Mouse (Mus musculus) A20 (cell line): ENCODE results near the gene 3110040M04Rik.
"Not testable (repeated sequence)": the region's sequence is repeated elsewhere in the genome, so short reads cannot be mapped to it uniquely, and the experiment has no call there.

Experiments
- DNase-seq: peaks from one replicate; pipeline ENCODE4 v3.0.0-alpha.2; 2011; ENCODE audit warnings: low read depth, low spot score

The 3110040M04Rik gene

GRCm38 (mm10) chr1:151192075-151192474 is 11.8 kb upstream of the 3110040M04Rik start, which contains the start of gene Gm8947:
TSS of gene Gm8947 (plus strand) at chr1:151192376.
- not testable (repeated sequence) for DNase-seq

DNA sequence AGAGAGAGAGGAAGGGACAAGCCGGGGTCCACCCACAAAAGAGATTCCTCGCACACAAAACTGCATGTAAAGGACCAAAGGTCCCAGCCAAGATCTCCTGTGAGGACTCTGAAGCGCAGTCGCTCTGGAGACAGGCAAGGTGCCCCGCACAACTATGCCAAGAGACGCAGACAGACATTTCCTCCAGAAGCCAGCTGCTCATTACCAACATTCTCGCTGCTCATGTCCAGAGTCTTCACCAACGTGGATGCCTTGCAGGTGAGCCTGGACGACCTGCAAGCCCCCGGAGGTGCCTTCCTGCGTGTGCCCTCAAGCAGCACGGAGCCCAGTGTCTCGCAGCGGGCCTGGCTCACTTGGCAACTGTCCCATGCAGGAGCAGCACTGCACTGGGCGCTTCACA is 11.2 kb upstream of the 3110040M04Rik start:
- DNase-seq, result not testable (repeated sequence)

DNA sequence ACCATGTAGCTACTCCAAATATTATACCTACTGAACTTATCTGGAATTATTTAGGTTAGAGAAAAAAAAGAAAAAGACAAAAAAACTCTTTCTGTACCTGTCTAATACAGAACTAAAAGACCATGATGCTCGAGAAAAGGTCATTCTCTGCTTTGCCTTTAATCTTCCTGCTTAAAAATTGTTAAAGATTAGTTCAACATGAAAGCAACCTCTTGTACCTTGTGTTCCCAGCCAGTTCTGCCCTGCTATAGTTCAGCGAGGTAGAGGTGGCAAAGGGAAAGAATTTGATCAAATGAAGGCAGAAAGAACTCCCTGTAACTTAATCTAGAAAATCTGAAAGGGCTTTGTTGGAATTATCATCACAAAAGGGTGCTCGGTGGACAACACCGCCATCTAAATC is 7.9 kb upstream of the 3110040M04Rik start:
- DNase-seq, result not testable (repeated sequence)

GRCm38 (mm10) chr1:151196690-151197089 is 7.2 kb upstream of the 3110040M04Rik start:
- DNase-seq, result not testable (repeated sequence)

DNA sequence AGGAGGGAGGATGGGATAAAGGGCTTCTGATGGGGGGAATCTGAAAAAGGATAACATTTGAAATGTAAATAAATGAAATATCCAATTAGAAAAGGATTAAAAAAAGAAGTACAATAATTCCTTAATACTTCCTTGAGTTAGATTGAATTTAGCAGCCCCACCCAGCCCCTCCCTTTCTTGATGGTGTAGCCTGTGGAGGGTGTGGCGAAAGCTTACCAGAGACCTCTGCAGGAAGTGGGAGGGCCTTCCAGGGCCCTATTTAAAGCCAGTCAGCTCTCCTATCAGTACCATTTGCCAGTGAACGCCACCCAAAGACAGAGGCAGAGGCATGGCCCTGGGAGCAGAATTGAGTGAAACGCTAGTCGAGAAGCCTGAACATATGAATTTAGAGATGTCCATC is 5.8 kb upstream of the 3110040M04Rik start, which contains the start of gene Gm47995:
Gm47995 (plus strand) TSS at position 329 of the 400 bp plus-strand sequence.
- not testable (repeated sequence) for DNase-seq

- not testable (repeated sequence) for DNase-seq
These were observed 3.3 kb upstream of the 3110040M04Rik start for GRCm38 (mm10) chr1:151200620-151201019.

- DNase-seq, result not testable (repeated sequence)
These were observed 1.1 kb upstream of the 3110040M04Rik start for GRCm38 (mm10) chr1:151202771-151203170.

GRCm38 (mm10) chr1:151208493-151208892 is 4.6 kb downstream of the 3110040M04Rik start:
- DNase-seq, result not testable (repeated sequence)

- not testable (repeated sequence) for DNase-seq
These were observed 5.0 kb downstream of the 3110040M04Rik start for GRCm38 (mm10) chr1:151208944-151209343.

DNA sequence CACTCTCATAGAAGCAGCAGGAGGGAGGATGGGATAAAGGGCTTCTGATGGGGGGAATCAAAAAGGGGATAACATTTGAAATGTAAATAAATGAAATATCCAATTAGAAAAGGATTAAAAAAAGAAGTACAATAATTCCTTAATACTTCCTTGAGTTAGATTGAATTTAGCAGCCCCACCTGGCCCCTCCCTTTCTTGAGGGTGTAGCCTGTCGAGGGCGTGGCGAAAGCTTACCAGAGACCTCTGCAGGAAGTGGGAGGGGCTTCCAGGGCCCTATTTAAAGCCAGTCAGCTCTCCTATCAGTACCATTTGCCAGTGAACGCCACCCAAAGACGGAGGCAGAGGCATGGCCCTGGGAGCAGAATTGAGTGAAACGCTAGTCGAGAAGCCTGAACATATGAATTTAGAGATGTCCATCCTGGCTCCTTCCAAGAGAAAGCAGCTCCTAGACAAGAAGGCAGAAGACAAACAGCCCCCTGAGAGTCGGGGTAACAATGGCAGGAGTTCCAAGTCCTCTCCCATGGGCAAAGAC is 6.0 kb downstream of the 3110040M04Rik start, which contains the start of gene Gm47996:
Gm47996 (plus strand) TSS at position 308 of the 532 bp plus-strand sequence.
- DNase-seq, result not testable (repeated sequence)

- DNase-seq, result not testable (repeated sequence)
These were observed 7.7 kb downstream of the 3110040M04Rik start for GRCm38 (mm10) chr1:151211666-151212065.

DNA sequence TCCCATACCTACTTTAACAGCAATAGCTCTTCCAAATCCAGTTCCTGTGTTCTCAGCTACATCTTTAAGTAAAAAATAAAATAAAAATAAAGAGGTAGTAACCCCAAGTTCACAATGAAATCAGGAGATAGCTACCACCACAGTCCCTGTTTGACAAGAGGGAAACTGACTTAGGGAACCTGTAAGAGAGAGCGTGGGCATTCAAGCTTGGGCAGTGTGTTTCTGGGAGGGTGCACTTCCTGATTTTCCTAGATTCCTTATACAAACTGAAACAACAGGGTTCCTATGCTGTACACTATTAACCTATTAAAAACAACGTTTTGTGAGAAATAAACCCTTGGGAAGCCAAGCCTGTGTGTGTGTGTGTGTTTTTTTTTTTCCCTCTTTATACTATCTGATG is 10.9 kb downstream of the 3110040M04Rik start:
- DNase-seq, result peak; percentile 25

DNA sequence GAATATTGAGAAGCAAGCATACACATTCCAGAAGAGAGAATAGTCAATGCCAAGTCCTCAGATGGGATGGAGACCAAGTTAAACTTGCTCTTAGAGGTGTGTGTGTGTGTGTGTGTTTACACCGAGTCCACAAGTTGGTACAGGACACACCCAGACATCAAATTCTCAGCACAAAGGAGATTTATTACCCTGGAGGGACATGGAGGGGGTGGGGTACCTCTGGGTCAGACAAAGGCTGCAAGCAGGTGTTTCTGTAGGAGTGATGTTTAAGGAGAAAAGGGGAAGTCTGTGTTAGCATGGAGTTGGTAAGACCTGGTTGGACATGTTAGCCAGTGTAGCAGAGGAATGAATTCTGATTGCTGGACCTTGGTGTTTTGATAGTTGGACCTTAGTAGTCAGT is 12.1 kb downstream of the 3110040M04Rik start:
- DNase-seq, result peak; percentile 73

DNA sequence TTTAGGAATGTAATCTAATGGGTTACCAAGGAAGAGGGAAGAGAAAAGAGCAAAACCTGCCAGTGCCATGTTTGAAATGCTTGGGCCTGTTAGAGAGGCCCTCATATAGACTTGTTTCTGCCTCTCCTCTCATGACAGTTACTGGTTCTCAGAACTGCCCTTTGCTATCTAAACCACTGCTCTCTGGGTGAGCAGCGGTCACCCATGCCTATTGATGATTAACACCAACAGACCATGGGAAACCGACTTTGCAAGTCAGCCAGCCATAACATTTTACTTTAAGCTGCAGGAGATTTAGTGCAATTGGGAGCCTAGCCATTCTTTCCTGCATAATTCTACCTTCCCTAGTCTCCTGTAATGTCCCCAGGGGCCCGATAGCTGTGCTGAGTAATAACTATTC is 12.5 kb downstream of the 3110040M04Rik start:
- DNase-seq, result peak; percentile 16

- DNase-seq, result peak; percentile 33
These were observed 15.1 kb downstream of the 3110040M04Rik start for GRCm38 (mm10) chr1:151219045-151219444.

DNA sequence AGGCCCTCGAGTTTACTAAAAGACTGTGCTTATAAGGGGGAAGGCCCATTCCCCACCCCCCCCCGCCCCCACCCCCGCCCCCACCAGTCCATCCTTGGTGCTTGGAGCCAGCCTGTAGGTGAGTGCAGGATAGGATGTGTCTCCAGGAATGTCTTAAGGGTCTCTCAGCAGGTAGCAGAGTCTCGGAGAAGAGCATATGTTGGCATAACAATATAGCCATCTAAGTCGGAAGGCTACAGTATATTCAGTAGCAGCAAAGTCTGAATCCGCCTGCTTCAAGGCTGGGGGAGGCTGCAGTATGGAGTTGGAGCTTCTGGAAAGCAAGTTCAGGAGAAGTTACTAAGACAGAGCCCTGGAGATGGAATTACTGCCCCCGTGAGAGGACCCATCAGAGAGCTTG is 16.2 kb downstream of the 3110040M04Rik start:
- no peak for DNase-seq

GRCm38 (mm10) chr1:151222561-151223267 is 18.8 kb downstream of the 3110040M04Rik start:
- no peak for DNase-seq

DNA sequence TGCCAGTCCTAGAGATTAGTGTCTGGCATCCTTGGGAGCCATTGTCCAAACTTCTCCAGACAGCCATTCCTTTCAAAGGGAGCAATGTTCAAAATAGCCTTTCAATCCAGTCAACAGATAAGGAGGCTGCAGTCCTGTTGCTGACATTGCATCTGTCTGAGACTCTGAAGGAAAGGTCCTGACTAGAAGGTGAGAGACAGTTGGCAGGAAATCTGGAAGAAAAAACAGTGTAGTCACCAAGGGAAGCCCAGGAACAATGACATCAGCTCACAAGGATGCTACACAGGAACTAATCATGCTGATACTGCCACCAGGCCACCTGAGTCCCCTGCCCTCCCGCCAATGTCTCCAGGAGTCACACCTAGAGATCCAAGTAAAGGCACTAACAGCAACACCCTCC is 19.5 kb downstream of the 3110040M04Rik start:
- no peak for DNase-seq

DNA sequence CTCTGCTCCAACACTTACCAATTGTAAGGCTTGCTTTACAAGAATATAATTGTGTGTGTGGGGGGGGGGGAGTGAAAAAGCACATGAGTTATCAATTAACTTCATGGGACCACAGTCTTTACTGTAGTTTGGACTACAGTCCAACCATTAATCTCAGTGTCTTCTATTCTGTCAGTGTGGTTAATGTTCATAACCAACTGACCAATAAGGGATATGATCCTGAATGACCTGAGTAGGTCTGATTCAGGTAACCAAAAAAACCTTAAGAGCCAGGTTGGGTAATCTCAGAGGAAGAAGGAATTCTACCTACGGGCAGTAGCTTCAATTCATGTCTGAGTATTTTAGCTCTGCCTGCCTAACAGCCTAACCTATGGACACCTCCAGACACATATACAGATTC is 20.6 kb downstream of the 3110040M04Rik start:
- DNase-seq, result no peak

- DNase-seq, result no peak
These were observed 23.6 kb downstream of the 3110040M04Rik start for GRCm38 (mm10) chr1:151227506-151227905.

GRCm38 (mm10) chr1:151228320-151228989 is 24.5 kb downstream of the 3110040M04Rik start:
- DNase-seq, result peak; percentile 33

- DNase-seq, result no peak
These were observed 28.4 kb downstream of the 3110040M04Rik start for GRCm38 (mm10) chr1:151232346-151232745.
